28 mouse cellular contexts compared by ENCODE assay signal in the genomic region with DNA sequence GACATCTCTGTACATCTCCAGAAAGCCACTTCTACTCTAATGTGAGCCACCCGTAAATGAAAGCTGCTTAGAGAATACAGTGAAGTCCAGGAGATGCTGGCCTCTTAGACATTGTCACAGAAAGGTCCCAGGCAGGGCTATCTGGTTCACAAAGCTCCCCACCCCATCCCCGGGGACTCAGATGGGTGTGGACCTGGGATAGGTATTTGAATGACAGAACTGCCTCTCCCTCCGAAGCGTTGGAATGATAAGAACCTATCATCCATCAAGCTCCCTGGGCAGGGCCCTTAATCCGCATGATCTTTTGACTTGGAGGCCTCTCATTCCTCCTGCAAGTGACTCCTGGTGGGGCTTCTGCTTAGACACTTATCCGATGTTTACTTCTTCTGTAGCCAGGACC. TPM values are rescaled to one million over a fixed set of nuclear protein-coding genes. Genes with fewer than 3 reads are reported as not detected.
A peak's percentile ranks its signal among the peaks of the same experiment; 100 is the strongest.
DNase-seq lines count a peak whose midpoint lies in the region; ATAC-seq and TF ChIP-seq lines count a peak whose summit lies in the region.
"Had no signal": no experiment of that assay in that cellular context is flagged by ENCODE, and none has a peak within 500 bp of the region (broad histone marks: within the 10 kb centered on the region; RNA-seq: fewer than 3 reads in every experiment).

No protein-coding gene starts in this region.

- no peak overlapping the region for H3K9ac ChIP-seq in ES-Bruce4 (ENCODE audit: low read depth, poor library complexity, severe bottlenecking)
- no peak overlapping the region for H3K9ac ChIP-seq in limb, embryonic 15.5 days
- no peak overlapping the region for H3K9ac ChIP-seq in intestine, embryonic 16.5 days (ENCODE audit: low read depth, low read length)
- H3K9ac ChIP-seq: embryonic facial prominence, embryonic 15.5 days; forebrain, embryonic 12.5 days; forebrain, embryonic 15.5 days; heart, embryonic 12.5 days; heart, embryonic 15.5 days; hindbrain, embryonic 13.5 days had no signal

- H3K4me2 ChIP-seq in limb, embryonic 15.5 days = no peak overlapping the region
- H3K4me2 ChIP-seq in intestine, embryonic 16.5 days (ENCODE audit: low read depth, low read length) = no peak overlapping the region
- H3K4me2 ChIP-seq: embryonic facial prominence, embryonic 15.5 days; forebrain, embryonic 12.5 days; forebrain, embryonic 15.5 days; heart, embryonic 12.5 days; heart, embryonic 15.5 days; hindbrain, embryonic 13.5 days had no signal

- no peaks in the 10 kb centered on the region for H3K9me3 ChIP-seq in ES-Bruce4 (replicated peaks; ENCODE audit: control insufficient read depth, insufficient read depth, low read length, poor library complexity, severe bottlenecking)
- no peaks in the 10 kb centered on the region for H3K9me3 ChIP-seq in limb, embryonic 10.5 days (replicated peaks)
- H3K9me3 ChIP-seq in limb, embryonic 15.5 days = no peaks in the 10 kb centered on the region
- no peaks in the 10 kb centered on the region for H3K9me3 ChIP-seq in intestine, embryonic 16.5 days (ENCODE audit: control insufficient read depth, low read length)
- H3K9me3 ChIP-seq: embryonic facial prominence, embryonic 15.5 days; forebrain, embryonic 12.5 days; forebrain, embryonic 15.5 days; heart, embryonic 12.5 days; heart, embryonic 15.5 days; hindbrain, embryonic 10.5 days; hindbrain, embryonic 13.5 days had no signal

- H3K36me3 ChIP-seq in ES-Bruce4 (ENCODE audit: control insufficient read depth, insufficient read depth, low read length, poor library complexity, severe bottlenecking) = no peaks in the 10 kb centered on the region
- no peaks in the 10 kb centered on the region for H3K36me3 ChIP-seq in limb, embryonic 10.5 days
- H3K36me3 ChIP-seq in limb, embryonic 15.5 days = no peaks in the 10 kb centered on the region
- no peaks in the 10 kb centered on the region for H3K36me3 ChIP-seq in intestine, embryonic 16.5 days (ENCODE audit: control insufficient read depth, insufficient read depth, low read length)
- H3K36me3 ChIP-seq: embryonic facial prominence, embryonic 15.5 days; forebrain, embryonic 12.5 days; forebrain, embryonic 15.5 days; heart, embryonic 12.5 days; heart, embryonic 15.5 days; hindbrain, embryonic 10.5 days; hindbrain, embryonic 13.5 days had no signal

- peak overlapping the region; percentile 86 for H3K27ac ChIP-seq in ES-Bruce4 (ENCODE audit: insufficient read depth, low read length)
- peak overlapping the region; percentile 94; the same call in 1 of the 2 replicates for H3K27ac ChIP-seq in limb, embryonic 10.5 days
- peak overlapping the region; percentile 3; the same call in 1 of the 2 replicates for H3K27ac ChIP-seq in limb, embryonic 15.5 days
- no peak overlapping the region for H3K27ac ChIP-seq in intestine, embryonic 16.5 days (ENCODE audit: low read length)
- H3K27ac ChIP-seq: forebrain, embryonic 12.5 days; forebrain, embryonic 15.5 days; heart, embryonic 15.5 days had no signal

- WGBS in limb, embryonic 10.5 days = 56% methylated on average over 6 of the region's 6 CpGs
- WGBS in limb, embryonic 15.5 days = 54% methylated on average over 6 of the region's 6 CpGs
- WGBS in intestine, embryonic 16.5 days = 45% methylated on average over 6 of the region's 6 CpGs

- H3K4me3 ChIP-seq in ES-Bruce4 (ENCODE audit: low read depth, low read length) = no peak overlapping the region
- no peak overlapping the region for H3K4me3 ChIP-seq in limb, embryonic 10.5 days
- H3K4me3 ChIP-seq in limb, embryonic 15.5 days = no peak overlapping the region
- H3K4me3 ChIP-seq in intestine, embryonic 16.5 days (ENCODE audit: low read length) = no peak overlapping the region
- H3K4me3 ChIP-seq: embryonic facial prominence, embryonic 15.5 days; forebrain, embryonic 12.5 days; forebrain, embryonic 15.5 days; heart, embryonic 12.5 days; heart, embryonic 15.5 days; hindbrain, embryonic 10.5 days; hindbrain, embryonic 13.5 days had no signal

- TF ChIP-seq CTCF in ES-Bruce4 (IDR thresholded peaks at IDR 0.05; ENCODE audit: low read depth, low read length) = no peak

- H3K27me3 ChIP-seq in ES-Bruce4 (ENCODE audit: control insufficient read depth, insufficient read depth, low read length, poor library complexity, severe bottlenecking) = no peaks in the 10 kb centered on the region
- no peaks in the 10 kb centered on the region for H3K27me3 ChIP-seq in limb, embryonic 10.5 days (ENCODE audit: low read depth, poor library complexity, severe bottlenecking)
- H3K27me3 ChIP-seq in limb, embryonic 15.5 days = no peaks in the 10 kb centered on the region
- H3K27me3 ChIP-seq in intestine, embryonic 16.5 days (replicated peaks; ENCODE audit: control insufficient read depth, insufficient read depth, low read length) = no peaks in the 10 kb centered on the region
- H3K27me3 ChIP-seq: embryonic facial prominence, embryonic 15.5 days; forebrain, embryonic 12.5 days; forebrain, embryonic 15.5 days; heart, embryonic 12.5 days; heart, embryonic 15.5 days; hindbrain, embryonic 13.5 days had no signal

- TF ChIP-seq EP300 in ES-Bruce4 (IDR thresholded peaks at IDR 0.05; ENCODE audit: insufficient read depth, low read depth, low read length) = peak; percentile 78

- TF ChIP-seq POLR2A in ES-Bruce4 (IDR thresholded peaks at IDR 0.05; ENCODE audit: insufficient read depth, low read length) = no peak

- no peak for ATAC-seq in limb, embryonic 15.5 days (ENCODE audit: insufficient number of reproducible peaks, low FRiP score, low TSS enrichment, low read depth)
- ATAC-seq in intestine, embryonic 16.5 days = no peak
- ATAC-seq: forebrain, embryonic 15.5 days; hindbrain, embryonic 16.5 days had no signal

- H3K4me1 ChIP-seq in ES-Bruce4 (ENCODE audit: control insufficient read depth, insufficient read depth, low read length) = peaks cover 5% of the 10 kb centered on the region
- peaks cover 46% of the 10 kb centered on the region for H3K4me1 ChIP-seq in limb, embryonic 10.5 days
- H3K4me1 ChIP-seq in limb, embryonic 15.5 days = peaks cover 28% of the 10 kb centered on the region
- peaks cover 24% of the 10 kb centered on the region for H3K4me1 ChIP-seq in intestine, embryonic 16.5 days (ENCODE audit: control insufficient read depth, insufficient read depth, low read length)

- peak; percentile 89 for DNase-seq in ZHBTc4 (ENCODE audit: low read depth, low spot score)
- DNase-seq in limb, embryonic 10.5 days (ENCODE audit: low spot score) = no peak
- DNase-seq in yolk sac, embryonic 10.5 days (ENCODE audit: low spot score) = no peak
- DNase-seq in adrenal gland, postnatal 25 days = no peak
- DNase-seq: adrenal gland, postnatal 10 days; cerebellum, adult 11-12 months; cerebellum, adult 8-10 months; cerebellum, postnatal 10 days; cerebellum, postnatal 36 days; embryo, embryonic 11 days; gastrocnemius, postnatal 25 days; heart, adult 18-20 months; heart, postnatal 10 days; heart, postnatal 36 days had no signal

RNA-seq across cellular contexts. Expression of a gene that starts 2.9 kb away (rescaled TPM):
- 21.5 and 24.6 TPM in 2 replicates for polyA plus RNA-seq in ES-Bruce4 (2011; ENCODE audit: insufficient read depth, insufficient read length, low read depth, missing spikeins)
- 31.1 and 44.4 TPM in 2 replicates for polyA plus RNA-seq in limb, embryonic 10.5 days (2016; fragmentation: Nextera tagmentation; extraction: Ambion mirVana)
- 21.6 and 25.5 TPM in 2 replicates for polyA plus RNA-seq in limb, embryonic 15.5 days (2015; fragmentation: Nextera tagmentation; extraction: Ambion mirVana)
- 10.7 and 13.5 TPM in 2 replicates for total RNA-seq in adrenal gland, postnatal 25 days (2021)
- 12.6 and 13.6 TPM in 2 replicates for polyA plus RNA-seq in intestine, embryonic 16.5 days (2015; fragmentation: Nextera tagmentation; extraction: Ambion mirVana)
- total RNA-seq: MEL had no signal

RNA-seq across cellular contexts. Expression of a gene that starts 27.9 kb away (rescaled TPM):
- 57.0 and 57.7 TPM in 2 replicates for polyA plus RNA-seq in ES-Bruce4 (2011; ENCODE audit: insufficient read depth, insufficient read length, low read depth, missing spikeins)
- 106 and 157 TPM in 2 replicates for polyA plus RNA-seq in limb, embryonic 10.5 days (2016; fragmentation: Nextera tagmentation; extraction: Ambion mirVana)
- polyA plus RNA-seq in limb, embryonic 15.5 days (2015; fragmentation: Nextera tagmentation; extraction: Ambion mirVana) = 89.3 and 95.9 TPM in 2 replicates
- 19.9 and 30.5 TPM in 2 replicates for total RNA-seq in adrenal gland, postnatal 25 days (2021)
- polyA plus RNA-seq in intestine, embryonic 16.5 days (2015; fragmentation: Nextera tagmentation; extraction: Ambion mirVana) = 21.1 and 21.2 TPM in 2 replicates

RNA-seq across cellular contexts. Expression of a gene that starts 33.3 kb away (rescaled TPM):
- polyA plus RNA-seq in ES-Bruce4 (2011; ENCODE audit: insufficient read depth, insufficient read length, low read depth, missing spikeins) = 0.21 and 0.27 TPM in 2 replicates
- 0.15 and 0.31 TPM in 2 replicates for polyA plus RNA-seq in limb, embryonic 10.5 days (2016; fragmentation: Nextera tagmentation; extraction: Ambion mirVana)
- polyA plus RNA-seq in limb, embryonic 15.5 days (2015; fragmentation: Nextera tagmentation; extraction: Ambion mirVana) = 0.24 and 0.46 TPM in 2 replicates
- 0.15 and 0.24 TPM in 2 replicates for total RNA-seq in adrenal gland, postnatal 25 days (2021)
- 0.17 and 0.27 TPM in 2 replicates for polyA plus RNA-seq in intestine, embryonic 16.5 days (2015; fragmentation: Nextera tagmentation; extraction: Ambion mirVana)
- total RNA-seq: adrenal gland, adult 18-20 months; gastrocnemius, adult 8-10 months; gastrocnemius, postnatal 25 days; heart, adult 18-20 months; MEL had no signal

RNA-seq across cellular contexts. Expression of a gene that starts 33.9 kb away (rescaled TPM):
- 29.8 and 30.9 TPM in 2 replicates for polyA plus RNA-seq in ES-Bruce4 (2011; ENCODE audit: insufficient read depth, insufficient read length, low read depth, missing spikeins)
- 35.0 and 38.8 TPM in 2 replicates for polyA plus RNA-seq in limb, embryonic 10.5 days (2016; fragmentation: Nextera tagmentation; extraction: Ambion mirVana)
- 18.6 and 20.5 TPM in 2 replicates for polyA plus RNA-seq in limb, embryonic 15.5 days (2015; fragmentation: Nextera tagmentation; extraction: Ambion mirVana)
- 21.6 and 25.5 TPM in 2 replicates for total RNA-seq in adrenal gland, postnatal 25 days (2021)
- polyA plus RNA-seq in intestine, embryonic 16.5 days (2015; fragmentation: Nextera tagmentation; extraction: Ambion mirVana) = 12.5 and 13.6 TPM in 2 replicates

RNA-seq across cellular contexts. Expression of a gene that starts 49.2 kb away (rescaled TPM):
- 7.9 and 13.2 TPM in 2 replicates for polyA plus RNA-seq in ES-Bruce4 (2011; ENCODE audit: insufficient read depth, insufficient read length, low read depth, missing spikeins)
- polyA plus RNA-seq in limb, embryonic 10.5 days (2016; fragmentation: Nextera tagmentation; extraction: Ambion mirVana) = 55.0 and 70.3 TPM in 2 replicates
- 87.1 and 91.0 TPM in 2 replicates for polyA plus RNA-seq in limb, embryonic 15.5 days (2015; fragmentation: Nextera tagmentation; extraction: Ambion mirVana)
- 58.1 and 62.6 TPM in 2 replicates for total RNA-seq in adrenal gland, postnatal 25 days (2021)
- polyA plus RNA-seq in intestine, embryonic 16.5 days (2015; fragmentation: Nextera tagmentation; extraction: Ambion mirVana) = 85.2 and 89.2 TPM in 2 replicates
